Mouse (Mus musculus) lung, embryonic 16.5 days (tissue): ENCODE measurements around the gene Mfsd6l. TPM values are rescaled to one million over a fixed set of nuclear protein-coding genes. Genes with fewer than 3 reads are reported as not detected.
A peak's percentile ranks its signal among the peaks of the same experiment; 100 is the strongest.

Experiments used
- ATAC-seq: fragments of 200-750 bp; cut with Nextera tagmentation; 2 replicates; pipeline ENCODE4 v1.8.0; 2017; ENCODE audit warnings: low read depth, mild to moderate bottlenecking, moderate library complexity
- H3K27ac ChIP-seq: fragments of 300-500 bp; sonication (generic); 2 replicates; pipeline ENCODE4 v1.5.1; 2014; ENCODE audit warnings: mild to moderate bottlenecking, control low read depth, low read length
- H3K27me3 ChIP-seq: fragments of 300-500 bp; sonication (generic); 2 replicates; pipeline ENCODE4 v1.6.1; 2014; ENCODE audit warnings: low read depth, low read length, mixed read lengths; ENCODE audit not compliant: control insufficient read depth, insufficient read depth
- H3K36me3 ChIP-seq: fragments of 300-500 bp; sonication (generic); 2 replicates; pipeline ENCODE4 v1.6.1; 2014; ENCODE audit warnings: low read length; ENCODE audit not compliant: control insufficient read depth, insufficient read depth
- H3K4me1 ChIP-seq: fragments of 300-500 bp; sonication (generic); replicated peaks from 2 replicates; pipeline ENCODE4 v1.6.1; 2014; ENCODE audit warnings: low read length, mixed read lengths; ENCODE audit not compliant: control insufficient read depth, insufficient read depth
- H3K4me2 ChIP-seq: fragments of 300-500 bp; sonication (generic); 2 replicates; pipeline ENCODE4 v1.6.1; 2014; ENCODE audit warnings: low read depth, low read length, control low read depth
- H3K4me3 ChIP-seq: fragments of 300-500 bp; sonication (generic); 2 replicates; pipeline ENCODE4 v1.5.1; 2014; ENCODE audit warnings: mild to moderate bottlenecking, low read length, control low read depth
- H3K9ac ChIP-seq: fragments of 300-500 bp; sonication (generic); 2 replicates; pipeline ENCODE4 v1.6.1; 2014; ENCODE audit warnings: low read length, control low read depth
- H3K9me3 ChIP-seq: fragments of 300-500 bp; sonication (generic); 2 replicates; pipeline ENCODE4 v1.6.1; 2016; ENCODE audit warnings: low read length; ENCODE audit not compliant: control insufficient read depth
- WGBS: fragments of 180-500 bp; shearing (Covaris S2); extraction: QIAGEN DNeasy Blood & Tissue Kit; methylation state at CpG from one replicate; pipeline ENCODE4 v1.1.7; 2014; 5-methylcytosine and 5-hydroxymethylcytosine counted together
- polyA plus RNA-seq: library from polyadenylated mRNA; unstranded; fragments of >200 nt; fragmentation: Nextera tagmentation; extraction: Ambion mirVana; gene quantifications from 2 replicates; pipeline ENCODE4 v1.2.1, GENCODE M21; 2015

The Mfsd6l gene
- polyA plus RNA-seq, 1 experiment from 2014 or later = 4.1 TPM

- no peak overlapping the region for H3K9ac ChIP-seq
- H3K27me3 ChIP-seq = no peaks in the 10 kb centered on the region
- no peaks in the 10 kb centered on the region for H3K9me3 ChIP-seq
- H3K4me1 ChIP-seq = peaks cover 13% of the 10 kb centered on the region
- no peak overlapping the region for H3K27ac ChIP-seq
- H3K36me3 ChIP-seq = no peaks in the 10 kb centered on the region
- ATAC-seq = no peak
- no peak overlapping the region for H3K4me2 ChIP-seq
- no peak overlapping the region for H3K4me3 ChIP-seq
- 43% methylated on average over 7 of the region's 7 CpGs for WGBS
These were observed 10.8 kb upstream of the Mfsd6l start for GRCm38 (mm10) chr11:68545172-68545571.

DNA sequence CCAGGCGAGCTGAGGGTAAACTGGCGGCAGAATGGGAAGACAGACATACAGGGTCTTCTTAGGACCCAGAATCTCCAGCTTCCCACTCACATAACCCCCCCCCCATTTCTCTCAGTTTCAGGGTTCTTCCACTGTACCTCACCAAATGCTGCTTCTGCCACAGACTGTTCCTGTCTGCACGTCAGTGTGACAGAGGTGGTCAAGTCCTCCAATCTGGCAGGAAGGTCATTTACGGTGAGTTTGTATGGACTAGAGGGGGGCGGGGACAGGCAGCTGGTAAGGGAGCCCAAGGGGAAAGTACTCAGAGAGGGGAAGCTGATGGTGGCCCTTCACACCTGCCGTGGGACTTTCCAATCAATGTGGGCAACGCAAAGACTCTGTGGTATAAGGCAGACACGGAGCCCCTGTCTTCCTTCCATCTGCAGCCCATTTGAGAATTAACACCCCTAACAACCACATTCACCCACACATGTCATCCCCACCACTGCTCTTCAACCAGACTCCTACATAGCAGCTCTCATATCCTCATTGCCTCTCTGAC lies 10.2 kb upstream of the Mfsd6l start:
- no peaks in the 10 kb centered on the region for H3K36me3 ChIP-seq
- no peaks in the 10 kb centered on the region for H3K9me3 ChIP-seq
- 71% methylated on average over 8 of the region's 8 CpGs for WGBS
- peaks cover 13% of the 10 kb centered on the region for H3K4me1 ChIP-seq
- no peak overlapping the region for H3K27ac ChIP-seq
- H3K27me3 ChIP-seq = no peaks in the 10 kb centered on the region
- no peak for ATAC-seq
- no peak overlapping the region for H3K4me3 ChIP-seq
- H3K4me2 ChIP-seq = no peak overlapping the region
- H3K9ac ChIP-seq = no peak overlapping the region

DNA sequence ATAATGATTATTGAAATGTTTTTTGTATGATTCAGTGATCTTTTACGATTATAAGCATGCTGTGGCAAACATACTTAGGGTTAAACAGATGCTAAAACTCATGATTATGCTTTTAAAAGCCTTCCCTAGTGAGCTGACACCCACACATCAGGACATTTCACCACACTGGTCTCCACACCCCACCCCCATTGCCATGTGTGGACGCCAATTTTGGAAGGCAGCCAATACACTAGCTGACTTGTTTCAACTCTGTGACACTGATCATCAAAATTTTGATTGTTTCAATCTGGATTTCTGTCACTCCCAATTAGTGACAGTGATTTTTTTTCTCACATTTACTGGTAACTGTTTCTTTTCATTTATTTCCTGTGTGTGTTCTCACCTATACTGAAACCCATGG lies 8.5 kb upstream of the Mfsd6l start:
- WGBS = 33% methylated on average over 2 of the region's 2 CpGs
- H3K4me1 ChIP-seq = peaks cover 13% of the 10 kb centered on the region

DNA sequence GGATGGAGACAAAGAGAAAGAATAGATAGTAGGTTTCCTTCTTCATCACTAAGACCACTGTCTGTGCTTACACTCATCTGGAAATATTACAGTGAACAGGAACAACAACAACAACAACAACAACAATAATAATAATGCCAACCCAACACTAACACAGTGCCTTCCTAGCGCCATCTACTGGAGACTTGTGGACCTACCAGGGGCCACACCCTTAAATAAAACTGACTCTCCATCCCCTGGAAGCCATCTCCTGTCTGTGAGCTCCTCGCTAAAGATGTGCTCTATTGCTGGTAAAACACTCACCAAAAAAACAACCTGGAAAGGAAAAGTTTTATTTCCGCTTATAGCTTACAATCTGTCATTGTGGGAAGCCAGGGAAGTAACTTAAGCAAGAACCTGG lies 6.4 kb upstream of the Mfsd6l start:
- no peak overlapping the region for H3K27ac ChIP-seq
- H3K4me1 ChIP-seq = peaks cover 13% of the 10 kb centered on the region
- no peak overlapping the region for H3K9ac ChIP-seq
- WGBS = 44% methylated on average over 3 of the region's 3 CpGs
- H3K36me3 ChIP-seq = no peaks in the 10 kb centered on the region
- H3K4me3 ChIP-seq = no peak overlapping the region
- no peaks in the 10 kb centered on the region for H3K27me3 ChIP-seq
- no peak for ATAC-seq
- H3K4me2 ChIP-seq = no peak overlapping the region
- H3K9me3 ChIP-seq = no peaks in the 10 kb centered on the region

More for the DNA sequence above, 8.5 kb upstream of the Mfsd6l start:
- Histone ChIP-seq H3K4me3 (no peak overlapping the region), H3K9ac (no peak overlapping the region), H3K9me3 (no peaks in the 10 kb centered on the region), H3K4me2 (no peak overlapping the region), H3K27me3 (no peaks in the 10 kb centered on the region), H3K27ac (no peak overlapping the region), H3K36me3 (no peaks in the 10 kb centered on the region)
- ATAC-seq = peak; percentile 65; the same call in 1 of the 2 replicates

DNA sequence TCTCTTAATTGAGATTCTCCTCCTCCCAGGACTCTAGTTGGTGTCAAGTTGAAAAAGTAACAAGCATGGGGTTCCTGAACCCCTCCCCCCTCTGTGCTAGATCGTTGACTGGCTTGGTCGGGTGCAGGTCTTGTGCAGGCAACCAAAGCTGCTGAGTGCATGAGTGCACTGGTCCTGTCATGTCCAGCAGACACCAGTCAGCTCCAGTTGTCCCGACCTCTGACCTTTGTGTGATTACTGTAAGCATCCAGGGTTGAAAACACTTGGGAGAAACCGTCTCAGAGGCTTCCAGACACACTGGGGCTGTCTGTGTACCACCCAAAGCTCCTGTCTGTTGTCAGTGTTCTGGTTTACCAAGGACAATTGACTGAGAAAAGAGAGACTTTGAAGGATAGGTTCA lies 5.6 kb upstream of the Mfsd6l start:
- H3K9me3 ChIP-seq = no peaks in the 10 kb centered on the region
- ATAC-seq = peak; percentile 42; the same call in 1 of the 2 replicates
- no peak overlapping the region for H3K27ac ChIP-seq
- WGBS = 32% methylated on average over 4 of the region's 4 CpGs
- H3K9ac ChIP-seq = no peak overlapping the region
- H3K27me3 ChIP-seq = no peaks in the 10 kb centered on the region
- H3K4me2 ChIP-seq = no peak overlapping the region
- H3K4me3 ChIP-seq = no peak overlapping the region
- H3K4me1 ChIP-seq = peaks cover 13% of the 10 kb centered on the region
- H3K36me3 ChIP-seq = no peaks in the 10 kb centered on the region

DNA sequence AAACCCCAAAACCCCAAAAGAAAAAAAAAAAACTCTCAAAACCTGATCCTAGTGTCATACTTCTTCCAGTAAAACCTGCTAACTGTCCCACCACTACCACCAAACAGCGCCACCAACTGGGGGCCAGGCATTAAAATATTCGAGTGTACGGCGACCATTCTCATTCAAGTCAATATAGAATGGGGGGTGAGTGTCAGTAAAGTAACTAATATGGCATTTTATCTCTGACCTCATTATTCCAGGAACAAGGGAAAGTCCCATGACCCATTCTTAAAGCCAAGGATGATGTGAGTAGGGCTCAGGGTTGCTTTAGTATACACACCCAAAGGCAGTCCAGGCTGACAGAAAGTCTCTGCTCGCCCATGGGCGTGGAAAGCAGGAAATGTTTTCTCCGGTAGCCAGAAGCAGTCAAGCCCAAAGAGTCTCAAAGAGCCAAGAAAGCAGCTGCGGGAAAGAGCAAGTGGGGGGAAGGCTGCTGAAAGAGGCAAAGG lies 2.0 kb upstream of the Mfsd6l start:
- no peaks in the 10 kb centered on the region for H3K36me3 ChIP-seq
- no peak overlapping the region for H3K9ac ChIP-seq
- no peaks in the 10 kb centered on the region for H3K9me3 ChIP-seq
- H3K4me2 ChIP-seq = no peak overlapping the region
- 31% methylated on average over 8 of the region's 8 CpGs for WGBS
- H3K4me3 ChIP-seq = no peak overlapping the region
- H3K27me3 ChIP-seq = no peaks in the 10 kb centered on the region
- H3K4me1 ChIP-seq = peaks cover 4% of the 10 kb centered on the region; the same call in 1 of the 2 replicates
- no peak for ATAC-seq
- H3K27ac ChIP-seq = no peak overlapping the region

DNA sequence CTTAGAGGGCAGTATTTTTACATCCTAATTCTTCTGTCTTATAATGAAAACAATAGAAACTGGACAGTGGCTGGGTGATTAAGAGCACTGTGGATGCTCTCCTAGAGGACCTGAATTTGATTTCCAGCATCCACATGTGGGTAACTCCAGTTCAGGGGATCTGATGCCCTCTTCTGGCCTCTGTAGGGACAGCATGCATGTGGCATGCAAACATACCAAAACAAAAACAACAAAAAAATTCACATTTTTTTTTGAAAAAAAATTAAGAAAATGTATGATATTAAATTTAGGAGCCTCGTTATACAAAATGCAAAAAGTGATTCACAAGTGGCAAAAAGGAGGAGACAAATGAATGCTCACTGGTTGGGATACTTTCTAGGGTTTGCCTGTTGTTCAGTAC lies 3.6 kb downstream of the Mfsd6l start:
- 46% methylated on average over 1 of the region's 1 CpGs for WGBS
- H3K27ac ChIP-seq = no peak overlapping the region
- no peaks in the 10 kb centered on the region for H3K9me3 ChIP-seq
- H3K4me1 ChIP-seq = peaks cover 4% of the 10 kb centered on the region; the same call in 1 of the 2 replicates
- H3K4me2 ChIP-seq = no peak overlapping the region
- no peak overlapping the region for H3K9ac ChIP-seq
- no peaks in the 10 kb centered on the region for H3K36me3 ChIP-seq
- no peaks in the 10 kb centered on the region for H3K27me3 ChIP-seq
- ATAC-seq = no peak
- H3K4me3 ChIP-seq = no peak overlapping the region

- H3K4me2 ChIP-seq = no peak overlapping the region
- no peaks in the 10 kb centered on the region for H3K4me1 ChIP-seq
- no peak overlapping the region for H3K4me3 ChIP-seq
- H3K27me3 ChIP-seq = no peaks in the 10 kb centered on the region
- H3K27ac ChIP-seq = no peak overlapping the region
- no peaks in the 10 kb centered on the region for H3K36me3 ChIP-seq
- no peak for ATAC-seq
- 70% methylated on average over 11 of the region's 11 CpGs for WGBS
- H3K9ac ChIP-seq = no peak overlapping the region
- H3K9me3 ChIP-seq = no peaks in the 10 kb centered on the region
These were observed 6.3 kb downstream of the Mfsd6l start for GRCm38 (mm10) chr11:68561957-68562950.

DNA sequence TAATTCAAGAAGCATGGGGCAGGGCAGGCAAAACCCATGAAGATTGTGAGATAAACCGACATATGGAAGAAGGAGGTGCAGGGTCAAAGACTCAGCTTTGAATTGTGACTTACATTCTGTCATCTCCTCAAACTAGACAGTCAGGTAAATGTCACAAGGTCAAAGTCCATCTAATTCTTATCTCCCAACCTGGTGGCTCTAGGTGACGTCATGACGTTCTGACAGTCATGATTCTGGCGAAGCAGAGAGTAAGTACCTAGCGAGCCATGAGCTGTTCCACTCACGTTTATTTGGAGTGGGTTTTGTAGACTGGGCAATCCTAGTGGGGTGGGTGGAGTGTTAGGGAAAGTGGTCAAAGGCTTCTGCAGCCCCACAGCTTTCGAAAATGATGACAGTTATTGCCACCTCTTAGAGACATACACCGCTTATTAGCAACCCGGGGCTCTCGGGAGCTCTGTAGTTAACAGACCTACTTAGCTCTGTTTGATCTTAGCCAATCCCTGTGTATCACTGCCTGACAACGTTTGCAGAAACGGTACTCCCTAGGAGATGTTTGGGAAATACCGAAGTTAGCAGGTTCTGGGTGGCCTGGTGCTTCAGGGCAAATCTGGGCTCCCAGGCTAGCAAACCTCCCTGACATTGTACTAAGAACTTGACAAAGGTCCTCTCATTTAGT lies 8.5 kb downstream of the Mfsd6l start:
- Histone ChIP-seq H3K27me3 (no peaks in the 10 kb centered on the region), H3K9ac (no peak overlapping the region), H3K4me3 (no peak overlapping the region), H3K4me2 (no peak overlapping the region), H3K9me3 (no peaks in the 10 kb centered on the region), H3K36me3 (no peaks in the 10 kb centered on the region), H3K27ac (no peak overlapping the region), H3K4me1 (no peaks in the 10 kb centered on the region)
- 57% methylated on average over 13 of the region's 13 CpGs for WGBS
- no peak for ATAC-seq
